Mouse (Mus musculus) Patski (cell line): ENCODE data around the gene Pex14. TPM values are rescaled to one million over a fixed set of nuclear protein-coding genes. Genes with fewer than 3 reads are reported as not detected.
A peak's percentile ranks its signal among the peaks of the same experiment; 100 is the strongest.

ENCODE experiments used
- ATAC-seq: fragments of 100-300 bp; one replicate; pipeline ENCODE4 v1.8.0; 2021
- CTCF ChIA-PET: fragments of 350-600 bp; sonication (Branson Sonifier 250); formaldehyde crosslinking; loops from one replicate; lab custom pipeline; 2022; ENCODE audit warnings: inconsistent platforms; lab: Charles Lee
- POLR2A ChIA-PET: fragments of 350-600 bp; sonication (Branson Sonifier 250); formaldehyde crosslinking; loops from one replicate; lab custom pipeline; 2022; ENCODE audit warnings: antibody characterized with exemption, inconsistent platforms; lab: Charles Lee
- DNase-seq: peaks from one replicate; pipeline ENCODE4 v3.0.0-alpha.2; 2011; ENCODE audit warnings: low read depth, low spot score
- H3K27me3 ChIP-seq: fragments of 371-371 bp; one replicate; pipeline ENCODE4 v1.5.1; 2021
- CTCF ChIP-seq: fragments of 100-300 bp; IDR thresholded peaks from one replicate; pipeline ENCODE4 v1.5.1; 2021
- in situ Hi-C: fragments of 300-500 bp; cut with MboI; formaldehyde crosslinking; loops from 3 replicates; pipeline ENCODE4 v1.11.1; 2018; ENCODE audit warnings: low pct_unique_long_range_greater_than_20kb, mixed read lengths
- polyA plus RNA-seq: library from polyadenylated mRNA; unstranded; gene quantifications from one replicate; pipeline ENCODE4 v1.2.3, GENCODE M21; 2021

The Pex14 gene
- polyA plus RNA-seq, 1 experiment from 2014 or later, result 41.3 TPM

- ATAC-seq (peak; percentile 81), DNase-seq (no peak)
- no peaks in the 10 kb centered on the region for H3K27me3 ChIP-seq
- TF ChIP-seq CTCF, result peak; percentile 80
- CTCF ChIA-PET, result interaction anchor here (0.6 to 3.1 kb wide), 11 partner anchors 9 to 394 kb away, joined by 3 to 8 read pairs (median 4); partner anchors contain the start of gene Cenps
- POLR2A ChIA-PET, result interaction anchor here (0.6 to 1.1 kb wide), 4 partner anchors 15 to 373 kb away, joined by 3 read pairs; partner anchors contain the start of gene Dffa
- in situ Hi-C loops, result loop anchor here (5.0 kb wide), 1 partner anchor 61 kb away; the partner anchor contains the start of gene Cenps
Measured at GRCm38 (mm10) chr4:149075871-149076575, 23.7 kb downstream of the Pex14 start.

DNA sequence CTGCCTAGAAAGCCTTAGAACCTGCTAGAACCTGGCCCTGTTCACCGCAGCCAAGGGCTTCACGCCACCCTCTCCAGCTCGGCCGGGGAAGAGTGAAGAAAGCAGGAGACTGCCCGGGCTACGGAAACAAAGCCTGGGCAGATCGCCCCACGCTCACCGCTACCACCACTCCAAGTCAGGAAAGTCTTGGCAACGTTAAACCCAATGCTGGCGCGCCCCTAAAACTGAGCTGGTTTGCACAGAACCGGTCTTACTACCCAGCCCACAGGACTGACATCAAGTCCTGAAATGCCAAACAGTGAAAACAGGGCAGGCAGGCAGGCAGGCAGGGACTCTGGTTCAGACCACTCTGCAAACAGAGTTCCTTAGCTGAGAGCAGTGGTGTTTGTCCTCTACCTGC is 24.6 kb downstream of the Pex14 start:
- POLR2A ChIA-PET, result interaction anchor here (1.2 kb wide), 1 partner anchor 8 kb away, joined by 4 read pairs; no protein-coding TSS in a partner anchor
- CTCF ChIA-PET, result interaction anchor here (1.0 to 2.5 kb wide), 4 partner anchors 11 to 371 kb away, joined by 3 to 6 read pairs (median 4); no protein-coding TSS in a partner anchor
- ATAC-seq, result no peak
- TF ChIP-seq CTCF, result no peak
- H3K27me3 ChIP-seq, result no peaks in the 10 kb centered on the region
- no peak for DNase-seq
- in situ Hi-C loops, result loop anchor here (5.0 kb wide), 1 partner anchor 62 kb away; the partner anchor contains the start of gene Cenps

GRCm38 (mm10) chr4:149066672-149067551 is 32.8 kb downstream of the Pex14 start:
- CTCF ChIA-PET, result interaction anchor here (1.5 to 1.7 kb wide), 2 partner anchors 17 to 255 kb away, joined by 4 read pairs; no protein-coding TSS in a partner anchor
- in situ Hi-C loops, result loop anchor here (5.0 to 10.0 kb wide), 2 partner anchors 320 to 362 kb away; no protein-coding TSS in a partner anchor
- TF ChIP-seq CTCF, result no peak
- POLR2A ChIA-PET, result interaction anchor here (0.8 kb wide), 1 partner anchor 8 kb away, joined by 4 read pairs; no protein-coding TSS in a partner anchor
- H3K27me3 ChIP-seq, result no peaks in the 10 kb centered on the region
- DNase-seq, result no peak
- ATAC-seq, result no peak

DNA sequence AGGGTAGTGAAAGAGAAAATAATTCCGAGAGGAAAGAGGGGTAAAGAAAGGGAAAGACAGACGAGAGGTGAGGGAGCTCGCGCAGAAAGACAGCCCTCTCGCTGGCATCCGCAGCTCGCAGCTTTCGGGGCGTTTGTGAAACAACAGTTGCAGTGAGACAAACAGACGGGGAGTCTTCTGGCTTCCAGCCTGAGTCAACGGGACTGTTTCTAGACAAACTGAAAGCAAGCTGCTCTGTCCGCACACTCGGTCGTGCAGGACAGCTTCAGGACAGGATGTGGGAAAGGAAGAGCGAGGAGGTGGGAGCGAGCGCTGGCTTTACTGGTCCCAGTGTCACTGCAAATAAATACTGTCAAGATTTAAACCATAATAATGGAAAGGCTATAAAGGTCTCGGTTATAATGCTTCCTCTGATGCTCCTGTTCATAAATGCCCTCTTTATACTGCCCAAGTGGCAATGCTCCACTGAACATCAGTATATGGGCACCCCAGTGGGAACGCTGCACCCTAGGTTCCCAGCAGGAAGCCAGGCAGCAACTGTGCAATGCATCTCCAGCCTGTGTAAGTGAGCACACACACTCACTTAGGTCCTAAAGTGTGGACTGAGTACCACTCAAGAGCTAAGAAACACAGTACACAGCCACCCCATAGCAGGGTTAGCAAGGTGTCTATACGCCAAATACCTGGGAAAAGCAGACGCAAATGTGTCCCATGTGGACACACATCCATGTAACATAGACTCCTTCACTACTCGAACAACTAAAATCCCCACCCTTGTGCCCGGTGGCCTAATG is 35.4 kb downstream of the Pex14 start:
- no peak for TF ChIP-seq CTCF
- in situ Hi-C loops, result loop anchor here (10.0 kb wide), 1 partner anchor 359 kb away; no protein-coding TSS in a partner anchor
- POLR2A ChIA-PET, result interaction anchor here (1.0 kb wide), 1 partner anchor 14 kb away, joined by 3 read pairs; no protein-coding TSS in a partner anchor
- no peak for ATAC-seq
- CTCF ChIA-PET, result interaction anchor here (1.0 kb wide), 1 partner anchor 11 kb away, joined by 3 read pairs; no protein-coding TSS in a partner anchor
- no peaks in the 10 kb centered on the region for H3K27me3 ChIP-seq
- no peak for DNase-seq

- no peak for TF ChIP-seq CTCF
- CTCF ChIA-PET, result interaction anchor here (1.1 to 1.6 kb wide), 3 partner anchors 10 to 358 kb away, joined by 3 to 5 read pairs (median 4); no protein-coding TSS in a partner anchor
- no peak for DNase-seq
- in situ Hi-C loops, result loop anchor here (10.0 kb wide), 1 partner anchor 358 kb away; no protein-coding TSS in a partner anchor
- no peaks in the 10 kb centered on the region for H3K27me3 ChIP-seq
- no peak for ATAC-seq
- POLR2A ChIA-PET, result no interaction called here
Measured at GRCm38 (mm10) chr4:149062406-149063318, 37.0 kb downstream of the Pex14 start.

- DNase-seq, result no peak
- no peak for TF ChIP-seq CTCF
- in situ Hi-C loops, result loop anchor here (10.0 kb wide), 1 partner anchor 357 kb away; no protein-coding TSS in a partner anchor
- ChIA-PET POLR2A (interaction anchor here (0.6 kb wide), 1 partner anchor 388 kb away, joined by 4 read pairs; no protein-coding TSS in a partner anchor), CTCF (interaction anchor here (1.1 to 1.6 kb wide), 3 partner anchors 8 to 357 kb away, joined by 3 to 5 read pairs (median 4); no protein-coding TSS in a partner anchor)
- H3K27me3 ChIP-seq, result no peaks in the 10 kb centered on the region
- no peak for ATAC-seq
Measured at GRCm38 (mm10) chr4:149061432-149061718, 38.3 kb downstream of the Pex14 start.

- CTCF ChIA-PET, result interaction anchor here (1.4 to 1.6 kb wide), 2 partner anchors 11 to 356 kb away, joined by 4 to 5 read pairs; no protein-coding TSS in a partner anchor
- H3K27me3 ChIP-seq, result no peaks in the 10 kb centered on the region
- no peak for DNase-seq
- in situ Hi-C loops, result loop anchor here (10.0 kb wide), 1 partner anchor 356 kb away; no protein-coding TSS in a partner anchor
- TF ChIP-seq CTCF, result no peak
- no peak for ATAC-seq
- POLR2A ChIA-PET, result interaction anchor here (0.6 to 0.8 kb wide), 3 partner anchors 11 to 387 kb away, joined by 3 to 4 read pairs (median 3); no protein-coding TSS in a partner anchor
Measured at GRCm38 (mm10) chr4:149060621-149061431, 38.9 kb downstream of the Pex14 start.
